Mouse (Mus musculus): ENCODE results near the gene Bcas3. TPM values are rescaled to one million over a fixed set of nuclear protein-coding genes. Genes with fewer than 3 reads are reported as not detected.

The Bcas3 gene
- polyA plus RNA-seq, 1 experiment from 2014 or later, result 29.7 TPM

GRCm38 (mm10) chr11:85845921-85846320 is 493.0 kb downstream of the Bcas3 start:
- H3K36me3 ChIP-seq (ENCODE audit: control insufficient read depth, insufficient read depth, low read length), result no peaks in the 10 kb centered on the region
- WGBS, result 44% methylated on average over 5 of the region's 5 CpGs
- H3K4me3 ChIP-seq (ENCODE audit: low read length), result no peak overlapping the region
- H3K4me2 ChIP-seq (ENCODE audit: low read length), result no peak overlapping the region
- peaks cover 10% of the 10 kb centered on the region for H3K4me1 ChIP-seq (ENCODE audit: control insufficient read depth, insufficient read depth, low read depth, low read length)
- no peak overlapping the region for H3K9ac ChIP-seq (ENCODE audit: low read depth, low read length)
- H3K9me3 ChIP-seq (ENCODE audit: control insufficient read depth, low read length), result no peaks in the 10 kb centered on the region
- peaks cover 58% of the 10 kb centered on the region for H3K27me3 ChIP-seq (replicated peaks; ENCODE audit: control insufficient read depth, insufficient read depth, low read length)
- ATAC-seq, result no peak
- no peak overlapping the region for H3K27ac ChIP-seq (ENCODE audit: low read depth, low read length)

GRCm38 (mm10) chr11:85846509-85846908 is 493.5 kb downstream of the Bcas3 start:
- Histone ChIP-seq H3K36me3 (ENCODE audit: control insufficient read depth, insufficient read depth, low read length) (no peaks in the 10 kb centered on the region), H3K4me2 (ENCODE audit: low read length) (no peak overlapping the region), H3K27ac (ENCODE audit: low read depth, low read length) (no peak overlapping the region), H3K4me3 (ENCODE audit: low read length) (no peak overlapping the region), H3K4me1 (ENCODE audit: control insufficient read depth, insufficient read depth, low read depth, low read length) (peaks cover 10% of the 10 kb centered on the region), H3K27me3 (replicated peaks; ENCODE audit: control insufficient read depth, insufficient read depth, low read length) (peaks cover 54% of the 10 kb centered on the region), H3K9ac (ENCODE audit: low read depth, low read length) (no peak overlapping the region), H3K9me3 (ENCODE audit: control insufficient read depth, low read length) (no peaks in the 10 kb centered on the region)
- WGBS, result 65% methylated on average over 4 of the region's 4 CpGs
- no peak for ATAC-seq

- Histone ChIP-seq H3K4me2 (ENCODE audit: low read length) (peak overlapping the region; percentile 55), H3K27ac (ENCODE audit: low read depth, low read length) (no peak overlapping the region), H3K9ac (ENCODE audit: low read depth, low read length) (peak overlapping the region; percentile 19; the same call in 1 of the 2 replicates), H3K36me3 (ENCODE audit: control insufficient read depth, insufficient read depth, low read length) (no peaks in the 10 kb centered on the region), H3K4me3 (ENCODE audit: low read length) (peak overlapping the region; percentile 23), H3K27me3 (replicated peaks; ENCODE audit: control insufficient read depth, insufficient read depth, low read length) (peaks cover 33% of the 10 kb centered on the region), H3K9me3 (ENCODE audit: control insufficient read depth, low read length) (no peaks in the 10 kb centered on the region), H3K4me1 (ENCODE audit: control insufficient read depth, insufficient read depth, low read depth, low read length) (peaks cover 4% of the 10 kb centered on the region)
- WGBS, result 2% methylated on average over 21 of the region's 21 CpGs
- ATAC-seq, result peak; percentile 81
These were observed 496.1 kb downstream of the Bcas3 start for GRCm38 (mm10) chr11:85849037-85849436.

GRCm38 (mm10) chr11:85850233-85850632 is 497.3 kb downstream of the Bcas3 start, which contains the start of gene Gm11444:
Gm11444 (minus strand) TSS chr11:85850333.
- Histone ChIP-seq H3K4me1 (ENCODE audit: control insufficient read depth, insufficient read depth, low read depth, low read length) (no peaks in the 10 kb centered on the region), H3K4me3 (ENCODE audit: low read length) (peak within 1 kb of the TSS; percentile 23; the same call in 1 of the 2 replicates), H3K4me2 (ENCODE audit: low read length) (peak within 1 kb of the TSS; percentile 55), H3K27ac (ENCODE audit: low read depth, low read length) (no peak within 1 kb of the TSS), H3K9me3 (ENCODE audit: control insufficient read depth, low read length) (no peaks in the 10 kb centered on the region), H3K36me3 (ENCODE audit: control insufficient read depth, insufficient read depth, low read length) (no peaks in the 10 kb centered on the region), H3K27me3 (replicated peaks; ENCODE audit: control insufficient read depth, insufficient read depth, low read length) (peaks cover 23% of the 10 kb centered on the region), H3K9ac (ENCODE audit: low read depth, low read length) (no peak within 1 kb of the TSS)
- no peak for ATAC-seq
- 79% methylated on average over 6 of the region's 6 CpGs for WGBS

GRCm38 (mm10) chr11:85850758-85851157 is 497.8 kb downstream of the Bcas3 start:
- H3K9me3 ChIP-seq (ENCODE audit: control insufficient read depth, low read length), result no peaks in the 10 kb centered on the region
- no peak for ATAC-seq
- no peaks in the 10 kb centered on the region for H3K4me1 ChIP-seq (ENCODE audit: control insufficient read depth, insufficient read depth, low read depth, low read length)
- no peak overlapping the region for H3K4me3 ChIP-seq (ENCODE audit: low read length)
- peaks cover 18% of the 10 kb centered on the region for H3K27me3 ChIP-seq (replicated peaks; ENCODE audit: control insufficient read depth, insufficient read depth, low read length)
- H3K27ac ChIP-seq (ENCODE audit: low read depth, low read length), result no peak overlapping the region
- H3K36me3 ChIP-seq (ENCODE audit: control insufficient read depth, insufficient read depth, low read length), result no peaks in the 10 kb centered on the region
- no peak overlapping the region for H3K4me2 ChIP-seq (ENCODE audit: low read length)
- H3K9ac ChIP-seq (ENCODE audit: low read depth, low read length), result no peak overlapping the region
- whole genome bisulfite sequencing, result 43% methylated on average over 6 of the region's 6 CpGs

GRCm38 (mm10) chr11:85857997-85858698 is 505.2 kb downstream of the Bcas3 start:
- Histone ChIP-seq H3K9me3 (ENCODE audit: control insufficient read depth, low read length) (no peaks in the 10 kb centered on the region), H3K4me1 (ENCODE audit: control insufficient read depth, insufficient read depth, low read depth, low read length) (no peaks in the 10 kb centered on the region), H3K4me2 (ENCODE audit: low read length) (no peak overlapping the region), H3K9ac (ENCODE audit: low read depth, low read length) (no peak overlapping the region), H3K27me3 (replicated peaks; ENCODE audit: control insufficient read depth, insufficient read depth, low read length) (no peaks in the 10 kb centered on the region), H3K4me3 (ENCODE audit: low read length) (no peak overlapping the region), H3K27ac (ENCODE audit: low read depth, low read length) (no peak overlapping the region), H3K36me3 (ENCODE audit: control insufficient read depth, insufficient read depth, low read length) (no peaks in the 10 kb centered on the region)
- 11% methylated on average over 6 of the region's 6 CpGs for WGBS
- no peak for ATAC-seq

- H3K9ac ChIP-seq (ENCODE audit: low read depth, low read length), result no peak overlapping the region
- no peaks in the 10 kb centered on the region for H3K36me3 ChIP-seq (ENCODE audit: control insufficient read depth, insufficient read depth, low read length)
- no peaks in the 10 kb centered on the region for H3K9me3 ChIP-seq (ENCODE audit: control insufficient read depth, low read length)
- no peaks in the 10 kb centered on the region for H3K4me1 ChIP-seq (ENCODE audit: control insufficient read depth, insufficient read depth, low read depth, low read length)
- H3K4me3 ChIP-seq (ENCODE audit: low read length), result no peak overlapping the region
- 46% methylated on average over 7 of the region's 7 CpGs for WGBS
- no peak overlapping the region for H3K4me2 ChIP-seq (ENCODE audit: low read length)
- no peak for ATAC-seq
- no peak overlapping the region for H3K27ac ChIP-seq (ENCODE audit: low read depth, low read length)
- H3K27me3 ChIP-seq (replicated peaks; ENCODE audit: control insufficient read depth, insufficient read depth, low read length), result no peaks in the 10 kb centered on the region
These were observed 511.4 kb downstream of the Bcas3 start for GRCm38 (mm10) chr11:85864363-85864762.

Small RNA genes within 50 kb of the gene (microRNA-seq; reads per million reads assigned to microRNA genes)
- gene Mir5110, result not detected

Other genes with a start within 250 kb of the Bcas3 start
- 9.7 and 11.5 TPM in 2 replicates for gene Usp32, start 213.0 kb upstream of the Bcas3 start, polyA plus RNA-seq (2015; fragmentation: Nextera tagmentation; extraction: Ambion mirVana)
- 0.65 and 0.86 TPM in 2 replicates for gene 1700125H20Rik, start 182.8 kb upstream of the Bcas3 start, polyA plus RNA-seq (2015; fragmentation: Nextera tagmentation; extraction: Ambion mirVana)
- gene Appbp2, start 118.0 kb upstream of the Bcas3 start, polyA plus RNA-seq (2015; fragmentation: Nextera tagmentation; extraction: Ambion mirVana), result 46.4 and 47.0 TPM in 2 replicates
- 13.0 and 15.6 TPM in 2 replicates for gene Ppm1d, start 41.9 kb upstream of the Bcas3 start, polyA plus RNA-seq (2015; fragmentation: Nextera tagmentation; extraction: Ambion mirVana)